Mouse (Mus musculus) brain, embryonic 14.5 days (tissue): ENCODE results near the gene Ube2d2b. TPM values are rescaled to one million over a fixed set of nuclear protein-coding genes. Genes with fewer than 3 reads are reported as not detected.
A peak's percentile ranks its signal among the peaks of the same experiment; 100 is the strongest.

Experiments
- DNase-seq: peaks from one replicate; pipeline ENCODE4 v3.0.0-alpha.2; 2011; ENCODE audit warnings: low read depth
- CTCF ChIP-seq: fragments of 200-500 bp; IDR thresholded peaks from 2 replicates; pipeline ENCODE4 v1.5.1; 2012; ENCODE audit warnings: inconsistent platforms, mild to moderate bottlenecking, moderate library complexity, borderline replicate concordance; ENCODE audit not compliant: insufficient read depth, insufficient read length; ENCODE audit errors: extremely low read depth
- POLR2A ChIP-seq: fragments of 200-500 bp; IDR thresholded peaks from 2 replicates; pipeline ENCODE4 v1.6.1; 2012; ENCODE audit warnings: mild to moderate bottlenecking, inconsistent platforms, borderline replicate concordance; ENCODE audit not compliant: poor library complexity, insufficient read depth, insufficient read length, severe bottlenecking; ENCODE audit errors: extremely low read depth
- polyA plus RNA-seq: library from polyadenylated mRNA; depleted of rRNA; stranded (reverse); fragments of >200 nt; gene quantifications from 2 replicates; pipeline ENCODE4 v1.2.3, GENCODE M21; 2012; rRNA removed

Gene Ube2d2b
- not detected in 2 replicates for polyA plus RNA-seq

- DNase-seq = no peak
- no peak for TF ChIP-seq CTCF
These were observed at the start of gene Ube2d2b for GRCm38 (mm10) chr5:107829998-107830560. Gene Ube2d2b, plus strand, starts transcription at chr5:107830099.

- no peak for DNase-seq
- no peak for TF ChIP-seq CTCF
- TF ChIP-seq POLR2A = no peak
These were observed 47.5 kb upstream of the Ube2d2b start for GRCm38 (mm10) chr5:107782360-107782759.

GRCm38 (mm10) chr5:107787682-107788443 lies 42.0 kb upstream of the Ube2d2b start:
- TF ChIP-seq POLR2A (no peak), CTCF (no peak)
- DNase-seq = no peak

- TF ChIP-seq CTCF = peak; percentile 37; the same call in 1 of the 2 replicates
- no peak for TF ChIP-seq POLR2A
These were observed 40.4 kb upstream of the Ube2d2b start for GRCm38 (mm10) chr5:107789492-107789891.

GRCm38 (mm10) chr5:107791966-107792365 lies 37.9 kb upstream of the Ube2d2b start:
- no peak for TF ChIP-seq CTCF
- TF ChIP-seq POLR2A = no peak
- no peak for DNase-seq

More at GRCm38 (mm10) chr5:107789492-107789891, 40.4 kb upstream of the Ube2d2b start:
- DNase-seq = peak; percentile 58

GRCm38 (mm10) chr5:107792516-107792915 lies 37.4 kb upstream of the Ube2d2b start:
- TF ChIP-seq POLR2A (no peak), CTCF (no peak)
- DNase-seq = no peak

GRCm38 (mm10) chr5:107793258-107793657 lies 36.6 kb upstream of the Ube2d2b start:
- DNase-seq = peak; percentile 39

GRCm38 (mm10) chr5:107793927-107794326 lies 36.0 kb upstream of the Ube2d2b start:
- peak; percentile 33 for DNase-seq
- TF ChIP-seq POLR2A = no peak
- TF ChIP-seq CTCF = peak; percentile 24; the same call in 1 of the 2 replicates

More at GRCm38 (mm10) chr5:107793258-107793657, 36.6 kb upstream of the Ube2d2b start:
- no peak for TF ChIP-seq CTCF
- TF ChIP-seq POLR2A = no peak

- DNase-seq = no peak
- TF ChIP-seq CTCF (no peak), POLR2A (no peak)
These were observed 31.6 kb upstream of the Ube2d2b start for GRCm38 (mm10) chr5:107798290-107798689.

GRCm38 (mm10) chr5:107801234-107801633 lies 28.7 kb upstream of the Ube2d2b start:
- no peak for DNase-seq
- TF ChIP-seq POLR2A (no peak), CTCF (no peak)

- TF ChIP-seq POLR2A (no peak), CTCF (no peak)
- no peak for DNase-seq
These were observed 27.3 kb upstream of the Ube2d2b start for GRCm38 (mm10) chr5:107802621-107803020.

GRCm38 (mm10) chr5:107807496-107807895 lies 22.4 kb upstream of the Ube2d2b start:
- no peak for TF ChIP-seq POLR2A
- TF ChIP-seq CTCF = no peak
- DNase-seq = no peak
